Mouse (Mus musculus) MEL (cell line): ENCODE measurements around the gene Ccdc162.

Experiments used
- CTCF ChIP-seq, 3 experiments: IDR thresholded peaks in 2 of 3; conservative IDR thresholded peaks in 1 of 3; 2 replicates each; pipeline ENCODE4 v1.5.1; 2011 to 2012; ENCODE audit warnings: low read length in 3 of 3, low read depth in 2 of 3, mild to moderate bottlenecking in 2 of 3, improper control_type of control experiment in 1 of 3, inconsistent platforms in 1 of 3, mixed read lengths in 1 of 3, moderate library complexity in 1 of 3; ENCODE audit not compliant: control insufficient read depth in 1 of 3, insufficient read depth in 1 of 3, poor library complexity in 1 of 3, severe bottlenecking in 1 of 3
- HCFC1 ChIP-seq: IDR thresholded peaks from 2 replicates; pipeline ENCODE4 v1.6.1; 2012; ENCODE audit warnings: low read depth, mild to moderate bottlenecking, inconsistent platforms, low read length, improper control_type of control experiment, moderate library complexity
- KAT2A ChIP-seq: conservative IDR thresholded peaks from 2 replicates; pipeline ENCODE4 v1.6.1; 2012; ENCODE audit warnings: low read depth, low read length, improper control_type of control experiment, inconsistent platforms
- MAFK ChIP-seq: IDR thresholded peaks from 2 replicates; pipeline ENCODE4 v1.6.1; 2011; ENCODE audit warnings: low read depth, mild to moderate bottlenecking, low read length, improper control_type of control experiment, borderline replicate concordance
- MAZ ChIP-seq: IDR thresholded peaks from 2 replicates; pipeline ENCODE4 v1.6.1; 2012; ENCODE audit warnings: low read depth, mild to moderate bottlenecking, inconsistent platforms, low read length, improper control_type of control experiment
- NRF1 ChIP-seq: IDR thresholded peaks from 2 replicates; pipeline ENCODE4 v1.6.1; 2014; ENCODE audit warnings: low read depth, mild to moderate bottlenecking, inconsistent platforms, low read length, improper control_type of control experiment, moderate library complexity; ENCODE audit not compliant: poor library complexity, insufficient read depth, severe bottlenecking
- POLR2A ChIP-seq, 2 experiments: IDR thresholded peaks; 2 replicates each; pipeline ENCODE4 v1.6.1; 2011 to 2012; ENCODE audit warnings: low read length in 2 of 2, mild to moderate bottlenecking in 2 of 2, control low read depth in 1 of 2, improper control_type of control experiment in 1 of 2, low read depth in 1 of 2, moderate library complexity in 1 of 2; ENCODE audit not compliant: control insufficient read depth in 1 of 2, insufficient read depth in 1 of 2, poor library complexity in 1 of 2
- POLR2AphosphoS5 ChIP-seq: IDR thresholded peaks from 2 replicates; pipeline ENCODE4 v1.6.1; 2012; ENCODE audit warnings: low read depth, borderline replicate concordance, mild to moderate bottlenecking, inconsistent platforms, low read length, moderate library complexity, mixed read lengths
- TAL1 ChIP-seq: IDR thresholded peaks from 2 replicates; pipeline ENCODE4 v1.6.1; 2012; ENCODE audit warnings: mild to moderate bottlenecking, inconsistent platforms, low read length, moderate library complexity, mixed read lengths
- TBP ChIP-seq: IDR thresholded peaks from 2 replicates; pipeline ENCODE4 v1.8.0; 2011; ENCODE audit warnings: low read depth, low read length, improper control_type of control experiment
- USF1 ChIP-seq: IDR thresholded peaks from 2 replicates; pipeline ENCODE4 v1.6.1; 2014; ENCODE audit warnings: low read depth, mild to moderate bottlenecking, inconsistent platforms, low read length, improper control_type of control experiment, moderate library complexity
- ZKSCAN1 ChIP-seq: IDR thresholded peaks from 2 replicates; pipeline ENCODE4 v1.6.1; 2012; ENCODE audit warnings: low read depth, mild to moderate bottlenecking, inconsistent platforms, low read length, improper control_type of control experiment, moderate library complexity
- ZNF384 ChIP-seq: IDR thresholded peaks from 2 replicates; pipeline ENCODE4 v1.6.1; 2012; ENCODE audit warnings: low read depth, mild to moderate bottlenecking, inconsistent platforms, low read length, improper control_type of control experiment

DNA sequence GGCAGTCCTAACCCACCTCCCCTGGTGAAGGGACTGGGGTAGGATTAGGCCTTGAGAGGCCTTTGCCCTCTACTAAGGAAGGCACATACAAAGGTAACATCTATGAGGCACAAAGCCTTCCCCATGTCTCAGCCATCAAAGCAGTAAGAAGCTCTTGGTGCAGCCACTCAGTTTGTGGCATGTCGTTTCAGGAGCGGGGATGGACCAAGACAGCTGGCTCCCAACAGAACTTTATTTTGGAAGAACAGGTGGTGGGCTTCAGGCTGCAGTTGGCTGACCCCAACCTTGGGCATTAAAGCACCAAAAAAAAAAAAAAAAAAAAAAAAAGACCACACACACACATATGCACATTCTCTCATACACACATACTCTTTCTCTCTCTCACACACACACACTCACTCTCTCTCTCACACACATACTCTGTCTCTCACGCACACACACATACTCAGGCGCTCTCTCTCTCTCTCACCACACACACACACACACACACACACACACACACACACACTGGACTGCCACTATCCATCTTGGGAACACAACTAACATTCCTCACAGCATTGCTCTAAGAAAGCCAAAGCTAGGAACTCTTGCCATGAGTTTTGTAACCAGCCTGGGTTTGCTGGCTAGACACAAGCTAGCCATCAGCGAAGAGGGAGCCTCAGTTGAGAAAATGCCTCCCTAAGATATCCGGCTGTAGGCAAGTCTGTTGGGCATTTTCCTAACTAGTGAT, 40.4 kb downstream of the Ccdc162 start:
- no peak for TF ChIP-seq POLR2A (IDR thresholded peaks at IDR 0.05; ENCODE audit: control insufficient read depth in 1 of 2, insufficient read depth in 1 of 2, low read depth in 1 of 2, low read length in 2 of 2, poor library complexity in 1 of 2)
- TF ChIP-seq NRF1 = no peak
- TF ChIP-seq KAT2A = no peak
- no peak for TF ChIP-seq CTCF (IDR thresholded peaks at IDR 0.05 in 2 of 3, conservative IDR thresholded peaks at IDR 0.05 in 1 of 3; ENCODE audit: control insufficient read depth in 1 of 3, insufficient read depth in 1 of 3, low read depth in 2 of 3, low read length in 3 of 3, poor library complexity in 1 of 3, severe bottlenecking in 1 of 3)
- TF ChIP-seq MAFK = no peak
- no peak for TF ChIP-seq ZNF384
- no peak for TF ChIP-seq TAL1
- TF ChIP-seq ZKSCAN1 = no peak
- no peak for TF ChIP-seq MAZ
- TF ChIP-seq USF1 = no peak
- TF ChIP-seq TBP = no peak
- TF ChIP-seq HCFC1 = no peak
- no peak for TF ChIP-seq POLR2AphosphoS5
